Mouse (Mus musculus) hindbrain, embryonic 11.5 days (tissue): Measurements from ENCODE around the gene Gm10024. TPM values are rescaled to one million over a fixed set of nuclear protein-coding genes. Genes with fewer than 3 reads are reported as not detected.
"Not testable (repeated sequence)": the region's sequence is repeated elsewhere in the genome, so short reads cannot be mapped to it uniquely, and the experiment has no call there.

Experiments used
- ATAC-seq: fragments of 200-750 bp; cut with Nextera tagmentation; 2 replicates; pipeline ENCODE4 v1.8.0; 2017; ENCODE audit warnings: mild to moderate bottlenecking, moderate TSS enrichment, moderate library complexity; ENCODE audit not compliant: low FRiP score
- DNase-seq: peaks from one replicate; pipeline ENCODE4 v3.0.0-alpha.2; 2015; ENCODE audit warnings: low spot score
- H3K27ac ChIP-seq: fragments of 300-500 bp; sonication (generic); 2 replicates; pipeline ENCODE4 v1.5.1; 2014; ENCODE audit warnings: mild to moderate bottlenecking, low read depth, low read length
- H3K27me3 ChIP-seq: fragments of 300-500 bp; sonication (generic); 2 replicates; pipeline ENCODE4 v1.6.1; 2014; ENCODE audit warnings: mild to moderate bottlenecking, low read length, moderate library complexity, mixed read lengths; ENCODE audit not compliant: control insufficient read depth, insufficient read depth
- H3K36me3 ChIP-seq: fragments of 300-500 bp; sonication (generic); 2 replicates; pipeline ENCODE4 v1.6.1; 2014; ENCODE audit warnings: mild to moderate bottlenecking, low read length, moderate library complexity, mixed read lengths; ENCODE audit not compliant: control insufficient read depth, insufficient read depth
- H3K4me1 ChIP-seq: fragments of 300-500 bp; sonication (generic); replicated peaks from 2 replicates; pipeline ENCODE4 v1.6.1; 2014; ENCODE audit warnings: low read length, mixed read lengths; ENCODE audit not compliant: control insufficient read depth, insufficient read depth
- H3K4me2 ChIP-seq: fragments of 300-500 bp; sonication (generic); replicated peaks from 2 replicates; pipeline ENCODE4 v1.6.1; 2014; ENCODE audit warnings: mild to moderate bottlenecking, low read depth, low read length
- H3K4me3 ChIP-seq: fragments of 300-500 bp; sonication (generic); 2 replicates; pipeline ENCODE4 v1.5.1; 2014; ENCODE audit warnings: low read depth, low read length
- H3K9ac ChIP-seq: fragments of 300-500 bp; sonication (generic); 2 replicates; pipeline ENCODE4 v1.6.1; 2014; ENCODE audit warnings: low read depth, low read length
- H3K9me3 ChIP-seq: fragments of 300-500 bp; sonication (generic); 2 replicates; pipeline ENCODE4 v1.6.1; 2016; ENCODE audit warnings: low read length; ENCODE audit not compliant: control insufficient read depth
- WGBS: fragments of 180-500 bp; shearing (Covaris S2); extraction: QIAGEN DNeasy Blood & Tissue Kit; methylation state at CpG from one replicate; pipeline ENCODE4 v1.1.7; 2014; 5-methylcytosine and 5-hydroxymethylcytosine counted together
- polyA plus RNA-seq: library from polyadenylated mRNA; unstranded; fragments of >200 nt; fragmentation: Nextera tagmentation; extraction: Ambion mirVana; gene quantifications from 2 replicates; pipeline ENCODE4 v1.2.1, GENCODE M21; 2014

Gene Gm10024
- polyA plus RNA-seq, 1 experiment from 2014 or later = not detected

GRCm38 (mm10) chr10:77684181-77684580, 27.1 kb upstream of the Gm10024 start:
- Histone ChIP-seq H3K4me1 (no peaks in the 10 kb centered on the region), H3K9ac (no peak overlapping the region), H3K36me3 (no peaks in the 10 kb centered on the region), H3K4me2 (no peak overlapping the region), H3K27ac (no peak overlapping the region), H3K27me3 (peaks cover 17% of the 10 kb centered on the region), H3K4me3 (no peak overlapping the region), H3K9me3 (no peaks in the 10 kb centered on the region)
- ATAC-seq (no peak), DNase-seq (no peak)
- 44% methylated on average over 8 of the region's 8 CpGs for WGBS

GRCm38 (mm10) chr10:77685895-77686664, 25.2 kb upstream of the Gm10024 start, which contains the start of gene Tspear:
Tspear (plus strand) TSS chr10:77686569.
- no peak within 1 kb of the TSS for H3K9ac ChIP-seq
- H3K27me3 ChIP-seq = peaks cover 17% of the 10 kb centered on the region
- H3K4me1 ChIP-seq = no peaks in the 10 kb centered on the region
- H3K4me3 ChIP-seq = no peak within 1 kb of the TSS
- WGBS = 5% methylated on average over 22 of the region's 22 CpGs
- no peak within 1 kb of the TSS for H3K4me2 ChIP-seq
- DNase-seq (peak; percentile 5), ATAC-seq (no peak)
- no peaks in the 10 kb centered on the region for H3K36me3 ChIP-seq
- no peak within 1 kb of the TSS for H3K27ac ChIP-seq
- no peaks in the 10 kb centered on the region for H3K9me3 ChIP-seq

GRCm38 (mm10) chr10:77687021-77687420, 24.2 kb upstream of the Gm10024 start:
- 22% methylated on average over 10 of the region's 10 CpGs for WGBS
- Histone ChIP-seq H3K27ac (no peak overlapping the region), H3K4me3 (no peak overlapping the region), H3K4me1 (no peaks in the 10 kb centered on the region), H3K27me3 (peaks cover 17% of the 10 kb centered on the region), H3K9me3 (no peaks in the 10 kb centered on the region), H3K36me3 (no peaks in the 10 kb centered on the region), H3K4me2 (no peak overlapping the region), H3K9ac (no peak overlapping the region)
- DNase-seq (no peak), ATAC-seq (no peak)

GRCm38 (mm10) chr10:77690356-77690807, 20.9 kb upstream of the Gm10024 start, which contains the start of gene Gm19402:
Gm19402 (minus strand) TSS chr10:77690757.
- H3K27ac ChIP-seq, H3K4me2 ChIP-seq, H3K36me3 ChIP-seq, H3K4me1 ChIP-seq, H3K9ac ChIP-seq, ATAC-seq, H3K4me3 ChIP-seq, H3K9me3 ChIP-seq: not testable (repeated sequence)
- peaks cover 16% of the 10 kb centered on the region for H3K27me3 ChIP-seq
- DNase-seq = peak; percentile 10
- 72% methylated on average over 3 of the region's 3 CpGs for WGBS

- Histone ChIP-seq H3K9me3 (no peaks in the 10 kb centered on the region), H3K4me2 (no peak within 1 kb of the TSS), H3K27ac (no peak within 1 kb of the TSS), H3K4me1 (no peaks in the 10 kb centered on the region), H3K27me3 (no peaks in the 10 kb centered on the region; the same call in 1 of the 2 replicates), H3K4me3 (no peak within 1 kb of the TSS), H3K9ac (no peak within 1 kb of the TSS), H3K36me3 (no peaks in the 10 kb centered on the region)
- 42% methylated on average over 4 of the region's 4 CpGs for WGBS
- ATAC-seq (no peak), DNase-seq (no peak)
Measured at GRCm38 (mm10) chr10:77697133-77697532, 14.1 kb upstream of the Gm10024 start, which contains the start of gene Gm9508. Gm9508 (minus strand) TSS chr10:77697233.

GRCm38 (mm10) chr10:77706326-77706725, 4.9 kb upstream of the Gm10024 start, which contains the start of gene Gm10272:
Gm10272 (plus strand) TSS chr10:77706626.
- WGBS = 100% methylated on average over 1 of the region's 1 CpGs
- Histone ChIP-seq H3K4me3 (no peak within 1 kb of the TSS), H3K9ac (no peak within 1 kb of the TSS), H3K4me1 (no peaks in the 10 kb centered on the region), H3K36me3 (no peaks in the 10 kb centered on the region), H3K9me3 (no peaks in the 10 kb centered on the region; the same call in 1 of the 2 replicates), H3K27ac (no peak within 1 kb of the TSS), H3K4me2 (no peak within 1 kb of the TSS), H3K27me3 (no peaks in the 10 kb centered on the region)
- ATAC-seq (no peak), DNase-seq (no peak)

- 83% methylated on average over 3 of the region's 3 CpGs for WGBS
- Histone ChIP-seq H3K4me1 (no peaks in the 10 kb centered on the region), H3K27me3 (no peaks in the 10 kb centered on the region), H3K4me2 (no peak overlapping the region), H3K4me3 (no peak overlapping the region), H3K36me3 (no peaks in the 10 kb centered on the region), H3K9ac (no peak overlapping the region), H3K27ac (no peak overlapping the region), H3K9me3 (no peaks in the 10 kb centered on the region)
- ATAC-seq = no peak
- no peak for DNase-seq
Measured at GRCm38 (mm10) chr10:77709831-77710230, 1.4 kb upstream of the Gm10024 start.

GRCm38 (mm10) chr10:77713734-77714133, 2.5 kb downstream of the Gm10024 start:
- Histone ChIP-seq H3K27ac (no peak overlapping the region), H3K4me2 (no peak overlapping the region), H3K4me3 (no peak overlapping the region), H3K9ac (no peak overlapping the region), H3K36me3 (no peaks in the 10 kb centered on the region), H3K9me3 (no peaks in the 10 kb centered on the region), H3K4me1 (no peaks in the 10 kb centered on the region), H3K27me3 (no peaks in the 10 kb centered on the region)
- ATAC-seq (no peak), DNase-seq (no peak)
- 69% methylated on average over 4 of the region's 4 CpGs for WGBS

- no peak within 1 kb of the TSS for H3K27ac ChIP-seq
- no peaks in the 10 kb centered on the region for H3K4me1 ChIP-seq
- WGBS = 88% methylated on average over 1 of the region's 1 CpGs
- no peak within 1 kb of the TSS for H3K4me3 ChIP-seq
- H3K36me3 ChIP-seq = no peaks in the 10 kb centered on the region
- H3K27me3 ChIP-seq = no peaks in the 10 kb centered on the region
- H3K9ac ChIP-seq = no peak within 1 kb of the TSS
- H3K9me3 ChIP-seq = no peaks in the 10 kb centered on the region
- DNase-seq (no peak), ATAC-seq (no peak)
- H3K4me2 ChIP-seq = no peak within 1 kb of the TSS
Measured at GRCm38 (mm10) chr10:77715507-77715906, 4.2 kb downstream of the Gm10024 start, which contains the start of gene Gm10142. Gm10142 (plus strand) TSS chr10:77715807.
